In the genomic region with DNA sequence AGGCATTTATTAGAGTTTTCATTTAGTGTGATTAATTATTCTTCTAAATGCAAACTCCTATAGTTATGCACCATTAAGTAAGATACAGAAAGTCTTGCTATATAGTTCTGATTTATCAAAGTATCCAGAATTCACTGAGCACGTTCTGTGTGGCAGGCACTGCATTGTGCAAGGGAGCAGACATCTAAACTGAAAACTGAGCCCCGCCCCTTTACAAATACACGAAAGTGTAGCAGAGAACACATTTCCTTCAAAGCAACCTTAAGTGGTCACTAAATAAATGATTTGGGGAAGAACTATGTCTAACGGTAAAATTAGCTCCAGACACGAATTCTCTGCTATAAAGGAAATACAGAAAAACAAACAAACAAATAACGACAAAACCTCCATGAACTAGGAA, we compare ENCODE assay signal across 25 mouse cellular contexts. TPM values are rescaled to one million over a fixed set of nuclear protein-coding genes. Genes with fewer than 3 reads are reported as not detected.
DNase-seq lines count a peak whose midpoint lies in the region; ATAC-seq and TF ChIP-seq lines count a peak whose summit lies in the region.
"Had no signal": no experiment of that assay in that cellular context is flagged by ENCODE, and none has a peak within 500 bp of the region (broad histone marks: within the 10 kb centered on the region; RNA-seq: fewer than 3 reads in every experiment).

No protein-coding gene starts in this region.

- no peaks in the 10 kb centered on the region for H3K36me3 ChIP-seq in lung, postnatal 0 days (ENCODE audit: insufficient read depth, low read length)
- H3K36me3 ChIP-seq in small intestine, adult 2 months (ENCODE audit: control insufficient read depth, insufficient read depth, low read length): no peaks in the 10 kb centered on the region
- H3K36me3 ChIP-seq: embryonic facial prominence, embryonic 13.5 days; embryonic facial prominence, embryonic 15.5 days; forebrain, embryonic 10.5 days; forebrain, embryonic 15.5 days had no signal

- 0 out of 2 replicates have a peak overlapping the region, but pooled peaks have one; percentile 60 for H3K4me2 ChIP-seq in lung, postnatal 0 days (replicated peaks; ENCODE audit: low read depth, low read length)
- H3K4me2 ChIP-seq: forebrain, embryonic 15.5 days had no signal

- DNase-seq in heart, adult 11 months: peak; percentile 62
- DNase-seq in heart, postnatal 10 days: no peak
- peak; percentile 54 for DNase-seq in lung, postnatal 0 days (ENCODE audit: low spot score)
- DNase-seq in lung, postnatal 4 days: no peak
- DNase-seq in lung, postnatal 36 days: peak; percentile 55
- DNase-seq in lung, postnatal 14 days: no peak
- DNase-seq in left cerebral cortex, postnatal 10 days (ENCODE audit: extremely low spot score in 1 of 2, low spot score in 2 of 2): no peak
- DNase-seq: adrenal gland, adult 2 months; adrenal gland, postnatal 10 days; adrenal gland, postnatal 25 days; cerebellum, adult 11 months; cerebellum, adult 18-20 months; cerebellum, adult 8-10 months; cerebellum, adult 9-11 months; cerebellum, postnatal 14 days; cerebellum, postnatal 36 days had no signal

- H3K9me3 ChIP-seq in lung, postnatal 0 days (ENCODE audit: low read length): no peaks in the 10 kb centered on the region
- H3K9me3 ChIP-seq: embryonic facial prominence, embryonic 13.5 days; embryonic facial prominence, embryonic 15.5 days; forebrain, embryonic 10.5 days; forebrain, embryonic 13.5 days; forebrain, embryonic 15.5 days had no signal

- TF ChIP-seq POLR2A in small intestine, adult 2 months (IDR thresholded peaks at IDR 0.05; ENCODE audit: low read depth, low read length): no peak

- TF ChIP-seq CTCF in lung, postnatal 0 days (IDR thresholded peaks at IDR 0.05): no peak
- no peak for TF ChIP-seq CTCF in small intestine, adult 2 months (IDR thresholded peaks at IDR 0.05; ENCODE audit: extremely low read depth, insufficient read length, insufficient replicate concordance, low read depth, low read length)

- peak overlapping the region; percentile 34; the same call in 1 of the 2 replicates for H3K27ac ChIP-seq in lung, postnatal 0 days (ENCODE audit: low read length)
- H3K27ac ChIP-seq in small intestine, adult 2 months (ENCODE audit: insufficient read depth, low read depth, low read length): peak overlapping the region; percentile 27; the same call in 1 of the 2 replicates
- H3K27ac ChIP-seq: embryonic facial prominence, embryonic 13.5 days; embryonic facial prominence, embryonic 15.5 days; forebrain, embryonic 10.5 days; forebrain, embryonic 13.5 days; forebrain, embryonic 15.5 days had no signal

- WGBS in lung, postnatal 0 days: 34% methylated on average over 6 of the region's 6 CpGs
- 40% methylated on average over 6 of the region's 6 CpGs for WGBS in small intestine, adult 2 months

- ATAC-seq in lung, postnatal 0 days: peak; percentile 37; the same call in 1 of the 2 replicates
- ATAC-seq: CD4-positive, CD25-positive, alpha-beta regulatory T cell, adult 4 months; forebrain, embryonic 13.5 days; forebrain, embryonic 15.5 days had no signal

- no peak overlapping the region for H3K9ac ChIP-seq in lung, postnatal 0 days (replicated peaks; ENCODE audit: low read depth)
- H3K9ac ChIP-seq: embryonic facial prominence, embryonic 13.5 days; embryonic facial prominence, embryonic 15.5 days; forebrain, embryonic 13.5 days; forebrain, embryonic 15.5 days had no signal

- H3K4me3 ChIP-seq in lung, postnatal 0 days (ENCODE audit: low read depth, low read length): no peak overlapping the region
- no peak overlapping the region for H3K4me3 ChIP-seq in small intestine, adult 2 months (ENCODE audit: low read depth, low read length)
- H3K4me3 ChIP-seq: embryonic facial prominence, embryonic 13.5 days; embryonic facial prominence, embryonic 15.5 days; erythroblast, embryonic 14.5 days; forebrain, embryonic 10.5 days; forebrain, embryonic 13.5 days; forebrain, embryonic 15.5 days had no signal

- intact Hi-C loops in heart, postnatal 10 days (cut with DNase I): no loop called here
- intact Hi-C loops in left cerebral cortex, postnatal 10 days (cut with DNase I): no loop called here

- no peaks in the 10 kb centered on the region for H3K27me3 ChIP-seq in lung, postnatal 0 days (replicated peaks; ENCODE audit: insufficient read depth, low read length)
- no peaks in the 10 kb centered on the region for H3K27me3 ChIP-seq in small intestine, adult 2 months (ENCODE audit: control insufficient read depth, insufficient read depth, low read length)
- H3K27me3 ChIP-seq: embryonic facial prominence, embryonic 15.5 days; forebrain, embryonic 13.5 days; forebrain, embryonic 15.5 days had no signal

- H3K4me1 ChIP-seq in lung, postnatal 0 days (ENCODE audit: insufficient read depth, low read depth, low read length): peaks cover 7% of the 10 kb centered on the region; the same call in 1 of the 2 replicates
- peaks cover 4% of the 10 kb centered on the region; the same call in 1 of the 2 replicates for H3K4me1 ChIP-seq in small intestine, adult 2 months (ENCODE audit: control insufficient read depth, insufficient read depth, insufficient read length, low read length)

- TF ChIP-seq EP300 in lung, postnatal 0 days (IDR thresholded peaks at IDR 0.05): no peak

RNA-seq across cellular contexts. Expression of gene Entpd1, which starts 46.1 kb away (rescaled TPM):
- 10 to 100 TPM; 33.4 to 42.2 TPM for total RNA-seq in heart, postnatal 10 days (2021)
- 27.9 and 32.2 TPM in 2 replicates for polyA plus RNA-seq in lung, postnatal 0 days (2015; fragmentation: Nextera tagmentation; extraction: Ambion mirVana)
- polyA plus RNA-seq in small intestine, adult 2 months (2012; rRNA removed): 3.1 and 4.6 TPM in 2 replicates
- 10 to 100 TPM; 18.7 to 20.2 TPM for total RNA-seq in left cerebral cortex, postnatal 10 days (2021)
- total RNA-seq: MEL had no signal

RNA-seq across cellular contexts. Expression of gene Tctn3, which starts 46.2 kb away (rescaled TPM):
- total RNA-seq in heart, postnatal 10 days (2021): 1 to 10 TPM; 8.9 to 9.3 TPM
- polyA plus RNA-seq in lung, postnatal 0 days (2015; fragmentation: Nextera tagmentation; extraction: Ambion mirVana): 7.2 and 7.8 TPM in 2 replicates
- polyA plus RNA-seq in small intestine, adult 2 months (2012; rRNA removed): 3.7 and 4.0 TPM in 2 replicates
- 10 to 100 TPM; 25.9 to 28.5 TPM for total RNA-seq in left cerebral cortex, postnatal 10 days (2021)

Comparison
In these comparisons a context has a peak if more than half of its experiments do, and no peak if none do; other contexts are left out.
1. DNase-seq: peak in heart, adult 11 months (single experiment), lung, postnatal 0 days (single experiment) and lung, postnatal 36 days (single experiment); none in heart, postnatal 10 days (0 of 2), lung, postnatal 4 days (0 of 2), lung, postnatal 14 days (single experiment) and left cerebral cortex, postnatal 10 days (0 of 2).